Mouse (Mus musculus) small intestine, adult 2 months (tissue): ENCODE results near the gene Bcl2l1.

Source experiments
- CTCF ChIP-seq: fragments of 200-500 bp; IDR thresholded peaks from 2 replicates; pipeline ENCODE4 v1.5.1; 2012; ENCODE audit warnings: low read depth, mild to moderate bottlenecking, control low read depth, inconsistent platforms, low read length, moderate library complexity, mixed read lengths; ENCODE audit not compliant: insufficient replicate concordance, insufficient read length; ENCODE audit errors: extremely low read depth
- POLR2A ChIP-seq: fragments of 200-500 bp; IDR thresholded peaks from 2 replicates; pipeline ENCODE4 v1.6.1; 2012; ENCODE audit warnings: low read depth, mild to moderate bottlenecking, control low read depth, inconsistent platforms, low read length, moderate library complexity

GRCm38 (mm10) chr2:152831019-152831878 lies at the start of gene Bcl2l1:
- peak; percentile 97 for TF ChIP-seq CTCF
- TF ChIP-seq POLR2A, result no peak; the same call in 1 of the 2 replicates
